Mouse (Mus musculus): Measurements from ENCODE around the gene Arl3. TPM values are rescaled to one million over a fixed set of nuclear protein-coding genes. Genes with fewer than 3 reads are reported as not detected.

Gene Arl3
- 122 and 130 TPM in 2 replicates for polyA plus RNA-seq (2014; fragmentation: Nextera tagmentation; extraction: Ambion mirVana)

DNA sequence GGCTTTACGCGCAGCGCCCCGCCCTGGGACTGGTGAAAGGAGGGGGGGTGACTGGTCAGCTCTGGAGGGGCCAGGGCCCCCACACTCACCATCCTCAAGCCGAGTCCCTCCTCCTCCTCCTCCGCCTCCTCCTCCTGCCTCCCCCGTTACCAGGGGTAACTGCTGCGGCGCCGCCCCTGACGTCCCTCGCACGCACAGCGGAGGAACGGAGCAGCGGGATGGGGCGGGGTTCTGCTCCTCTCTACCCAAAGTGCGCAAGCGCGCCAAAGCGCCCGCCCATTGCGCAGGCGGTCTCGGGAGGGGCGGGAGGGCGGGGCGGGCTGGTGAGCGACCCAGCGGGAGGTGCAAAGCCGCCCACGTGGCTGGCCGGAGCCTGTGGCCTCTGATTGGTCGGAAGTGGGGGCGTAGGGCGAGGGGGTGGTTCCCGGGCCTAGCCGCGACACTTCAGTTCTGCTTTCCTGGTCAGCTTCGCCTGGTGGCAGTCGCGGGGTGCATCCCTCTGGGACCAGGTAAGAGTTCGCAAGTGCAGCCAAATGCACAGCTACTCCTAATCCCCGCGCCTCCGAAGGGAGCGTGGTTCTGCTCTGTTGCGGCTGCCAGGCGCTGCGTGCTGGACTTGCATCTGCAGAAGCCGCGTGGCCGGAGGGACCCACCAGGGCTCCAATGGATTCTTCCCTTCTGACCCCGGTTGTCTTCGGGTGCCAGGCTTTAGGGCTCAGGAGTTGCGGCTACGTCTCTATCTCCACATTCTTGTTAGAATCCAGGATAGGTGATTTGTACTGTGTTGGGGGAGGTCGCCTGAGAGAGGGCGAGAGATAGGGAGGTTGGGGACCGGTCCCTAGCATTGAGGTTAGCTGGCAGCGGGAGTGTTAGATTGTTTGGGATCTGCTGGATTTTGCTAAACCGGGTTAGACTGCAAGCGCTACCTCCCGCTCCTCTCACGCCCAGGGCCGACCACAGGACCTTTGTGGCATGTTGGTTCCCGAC is at the start of gene Arl3, which contains the start of gene Sfxn2:
Arl3 (minus strand) TSS at position 248 of the 987 bp plus-strand sequence.
Sfxn2 (plus strand) TSS at position 415 of the 987 bp plus-strand sequence.
- WGBS = under 1% methylated on average over 52 of the region's 67 CpGs
- peak within 1 kb of the TSS; percentile 56; the same call in 1 of the 2 replicates for H3K27ac ChIP-seq (replicated peaks; ENCODE audit: low read depth, low read length)
- H3K4me1 ChIP-seq (ENCODE audit: control insufficient read depth, insufficient read depth, low read length) = no peaks in the 10 kb centered on the region
- H3K4me3 ChIP-seq (ENCODE audit: low read depth, low read length) = peak within 1 kb of the TSS; percentile 75
- peak within 1 kb of the TSS; percentile 78 for H3K9ac ChIP-seq (replicated peaks; ENCODE audit: low read length)
- H3K4me2 ChIP-seq (ENCODE audit: low read depth, low read length) = peak within 1 kb of the TSS; percentile 81
- no peaks in the 10 kb centered on the region for H3K9me3 ChIP-seq (replicated peaks; ENCODE audit: control insufficient read depth, low read length)
- ATAC-seq (replicated peaks; ENCODE audit: insufficient number of reproducible peaks, low FRiP score, low TSS enrichment, low read depth) = peak; percentile 96
- H3K36me3 ChIP-seq (replicated peaks; ENCODE audit: control insufficient read depth, insufficient read depth, low read depth, low read length) = no peaks in the 10 kb centered on the region
- H3K27me3 ChIP-seq (ENCODE audit: control insufficient read depth, insufficient read depth, low read length) = no peaks in the 10 kb centered on the region
- DNase-seq (ENCODE audit: low spot score) = peak; percentile 97

DNA sequence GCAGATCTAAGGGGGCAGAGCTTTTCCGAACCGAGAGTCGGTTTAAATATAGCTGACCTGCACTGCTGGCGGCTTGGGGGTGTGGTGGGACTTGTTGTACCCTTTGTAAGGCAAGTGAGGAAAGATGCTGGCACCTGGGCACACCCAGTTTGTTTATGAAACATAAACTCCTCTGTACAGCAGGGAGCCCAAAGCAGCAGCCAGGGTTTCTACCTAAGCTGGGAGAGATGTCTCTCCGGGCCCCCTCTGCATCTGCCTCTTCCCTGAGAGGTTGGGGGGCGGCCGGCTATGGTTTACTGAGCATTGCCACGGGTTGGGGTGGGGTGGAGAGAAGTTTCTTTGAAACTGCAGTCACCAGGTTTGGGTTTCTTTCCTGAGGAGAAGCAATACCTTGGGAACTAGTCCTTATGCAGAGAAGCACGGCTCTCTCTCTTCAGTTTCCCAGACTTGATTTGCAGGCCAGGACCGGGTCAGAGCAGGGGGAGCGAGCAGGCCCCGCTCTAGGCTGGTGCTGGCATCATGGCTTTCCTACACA is 49.7 kb upstream of the Arl3 start:
- DNase-seq (ENCODE audit: low spot score) = no peak
- ATAC-seq (replicated peaks; ENCODE audit: insufficient number of reproducible peaks, low FRiP score, low TSS enrichment, low read depth) = no peak
- Histone ChIP-seq H3K4me3 (ENCODE audit: low read depth, low read length) (peak overlapping the region; percentile 32; the same call in 1 of the 2 replicates), H3K36me3 (replicated peaks; ENCODE audit: control insufficient read depth, insufficient read depth, low read depth, low read length) (no peaks in the 10 kb centered on the region), H3K4me1 (ENCODE audit: control insufficient read depth, insufficient read depth, low read length) (peaks cover 17% of the 10 kb centered on the region), H3K9me3 (replicated peaks; ENCODE audit: control insufficient read depth, low read length) (no peaks in the 10 kb centered on the region), H3K27ac (replicated peaks; ENCODE audit: low read depth, low read length) (peak overlapping the region; percentile 82), H3K4me2 (ENCODE audit: low read depth, low read length) (peak overlapping the region; percentile 57), H3K27me3 (ENCODE audit: control insufficient read depth, insufficient read depth, low read length) (no peaks in the 10 kb centered on the region), H3K9ac (replicated peaks; ENCODE audit: low read length) (peak overlapping the region; percentile 14; the same call in 1 of the 2 replicates)
- 30% methylated on average over 12 of the region's 12 CpGs for WGBS

DNA sequence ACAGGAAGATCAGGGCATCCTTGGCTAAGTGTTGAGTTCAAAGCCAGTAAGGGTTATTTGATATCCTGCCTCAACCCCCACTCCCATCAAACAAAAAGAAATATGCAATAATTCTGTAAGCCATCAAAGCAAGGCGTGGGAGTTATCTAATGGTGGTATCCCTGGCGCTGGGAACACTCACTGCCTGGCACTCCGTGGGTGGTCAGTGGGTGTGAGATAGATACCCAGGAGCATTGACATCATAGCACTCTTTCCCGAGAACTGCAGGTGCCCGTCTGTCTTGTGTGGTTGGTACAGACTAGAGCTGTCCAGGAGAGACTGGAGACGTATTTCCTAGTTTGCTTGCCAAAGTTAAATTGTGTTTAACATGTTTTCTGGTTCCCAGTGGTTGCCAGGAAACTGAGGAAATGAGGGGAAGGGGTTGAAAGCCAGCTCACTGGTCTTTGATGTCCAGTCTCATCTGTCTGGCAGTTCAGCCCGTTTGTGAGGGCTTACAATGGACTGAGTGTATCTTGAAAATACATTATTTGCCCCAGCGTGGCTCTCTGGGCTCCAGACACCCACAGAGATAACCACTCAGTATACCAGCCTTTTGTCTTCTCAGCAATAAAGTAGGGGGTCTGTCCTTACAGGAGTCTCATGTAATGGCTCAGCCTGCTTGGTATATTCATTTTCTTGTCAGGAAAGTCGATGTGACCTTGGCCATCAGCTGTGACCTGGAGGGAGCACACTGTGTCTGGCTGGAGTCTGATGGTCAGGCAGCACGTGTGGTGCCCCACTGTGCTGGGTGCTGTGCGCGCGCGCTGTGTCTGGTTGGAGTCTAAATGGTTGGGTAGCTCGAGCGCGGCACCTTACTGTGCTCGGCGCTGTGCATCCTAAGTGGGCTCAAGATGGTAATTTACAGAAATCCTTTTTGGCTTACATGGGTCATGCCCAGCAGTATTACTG is 48.5 kb upstream of the Arl3 start:
- 0 out of 2 replicates have a peak overlapping the region, but pooled peaks have one; percentile 35 for H3K27ac ChIP-seq (replicated peaks; ENCODE audit: low read depth, low read length)
- no peak overlapping the region for H3K9ac ChIP-seq (replicated peaks; ENCODE audit: low read length)
- 73% methylated on average over 19 of the region's 19 CpGs for WGBS
- no peaks in the 10 kb centered on the region for H3K27me3 ChIP-seq (ENCODE audit: control insufficient read depth, insufficient read depth, low read length)
- ATAC-seq (replicated peaks; ENCODE audit: insufficient number of reproducible peaks, low FRiP score, low TSS enrichment, low read depth) = no peak
- DNase-seq (ENCODE audit: low spot score) = no peak
- no peak overlapping the region for H3K4me3 ChIP-seq (ENCODE audit: low read depth, low read length)
- no peaks in the 10 kb centered on the region for H3K9me3 ChIP-seq (replicated peaks; ENCODE audit: control insufficient read depth, low read length)
- H3K36me3 ChIP-seq (replicated peaks; ENCODE audit: control insufficient read depth, insufficient read depth, low read depth, low read length) = no peaks in the 10 kb centered on the region
- peaks cover 17% of the 10 kb centered on the region for H3K4me1 ChIP-seq (ENCODE audit: control insufficient read depth, insufficient read depth, low read length)
- H3K4me2 ChIP-seq (ENCODE audit: low read depth, low read length) = no peak overlapping the region

DNA sequence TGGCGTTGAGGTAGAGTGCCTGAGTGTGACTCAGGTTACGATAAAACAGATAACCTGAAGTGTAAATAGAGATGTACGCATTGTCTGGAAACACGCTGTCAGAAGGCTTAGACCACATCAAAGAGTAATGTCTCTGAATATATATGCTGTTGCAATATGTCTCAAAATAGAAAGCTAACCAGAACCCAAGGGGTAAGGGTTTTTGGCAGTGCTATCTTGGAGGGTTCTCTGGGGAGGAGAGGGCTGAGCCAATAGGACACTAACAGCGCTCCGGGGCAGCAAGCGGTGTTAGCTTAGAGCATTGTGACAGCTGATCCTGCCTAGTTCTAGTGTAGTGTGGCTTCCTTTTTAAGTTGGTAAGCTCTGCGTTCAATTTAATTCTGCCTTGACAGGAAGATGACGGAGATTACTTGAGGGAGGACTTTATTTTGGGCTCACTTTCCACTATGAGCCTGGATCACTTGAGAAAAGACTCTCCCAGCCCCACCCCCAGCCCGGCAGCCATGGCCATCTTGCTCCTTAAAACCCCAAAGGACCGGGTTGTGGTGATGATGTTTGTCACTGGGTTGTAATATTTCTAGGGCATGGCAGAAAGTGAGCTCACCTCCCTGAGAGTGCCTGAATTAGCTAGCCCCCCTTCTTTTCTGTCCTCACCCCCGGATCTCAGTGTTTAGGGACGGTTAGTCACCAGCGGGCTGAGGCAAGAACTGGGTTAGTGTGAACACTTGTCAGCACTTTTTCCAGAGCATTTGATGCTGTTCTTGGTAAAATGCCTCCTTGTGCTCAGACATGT is 47.2 kb upstream of the Arl3 start:
- H3K4me3 ChIP-seq (ENCODE audit: low read depth, low read length) = no peak overlapping the region
- no peaks in the 10 kb centered on the region for H3K9me3 ChIP-seq (replicated peaks; ENCODE audit: control insufficient read depth, low read length)
- H3K4me2 ChIP-seq (ENCODE audit: low read depth, low read length) = no peak overlapping the region
- DNase-seq (ENCODE audit: low spot score) (no peak), ATAC-seq (replicated peaks; ENCODE audit: insufficient number of reproducible peaks, low FRiP score, low TSS enrichment, low read depth) (no peak)
- peaks cover 17% of the 10 kb centered on the region for H3K4me1 ChIP-seq (ENCODE audit: control insufficient read depth, insufficient read depth, low read length)
- H3K9ac ChIP-seq (replicated peaks; ENCODE audit: low read length) = no peak overlapping the region
- no peak overlapping the region for H3K27ac ChIP-seq (replicated peaks; ENCODE audit: low read depth, low read length)
- no peaks in the 10 kb centered on the region for H3K27me3 ChIP-seq (ENCODE audit: control insufficient read depth, insufficient read depth, low read length)
- no peaks in the 10 kb centered on the region for H3K36me3 ChIP-seq (replicated peaks; ENCODE audit: control insufficient read depth, insufficient read depth, low read depth, low read length)
- 74% methylated on average over 14 of the region's 14 CpGs for WGBS

DNA sequence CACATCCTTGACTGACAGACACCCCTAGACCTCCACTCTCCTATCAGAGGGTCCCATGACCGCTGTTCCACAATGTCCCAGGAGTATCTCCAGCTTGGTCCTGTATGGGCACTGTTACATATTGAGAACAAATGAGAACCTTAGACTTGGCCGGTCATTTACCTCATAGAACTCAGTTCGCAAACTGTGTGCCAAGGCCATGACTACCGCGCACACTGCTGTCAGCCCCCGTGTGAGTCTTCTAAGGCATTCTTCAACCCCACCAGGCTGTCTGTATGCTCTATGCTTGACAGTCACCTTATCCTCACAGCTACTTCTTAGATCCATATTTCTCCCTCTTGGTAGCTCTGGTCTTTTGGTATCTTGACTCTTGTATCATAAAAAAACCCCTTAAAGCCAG is 46.5 kb upstream of the Arl3 start:
- H3K27me3 ChIP-seq (ENCODE audit: control insufficient read depth, insufficient read depth, low read length) = no peaks in the 10 kb centered on the region
- H3K27ac ChIP-seq (replicated peaks; ENCODE audit: low read depth, low read length) = no peak overlapping the region
- no peak for ATAC-seq (replicated peaks; ENCODE audit: insufficient number of reproducible peaks, low FRiP score, low TSS enrichment, low read depth)
- H3K4me1 ChIP-seq (ENCODE audit: control insufficient read depth, insufficient read depth, low read length) = peaks cover 17% of the 10 kb centered on the region
- H3K4me2 ChIP-seq (ENCODE audit: low read depth, low read length) = no peak overlapping the region
- 94% methylated on average over 6 of the region's 6 CpGs for WGBS
- no peak overlapping the region for H3K4me3 ChIP-seq (ENCODE audit: low read depth, low read length)
- no peaks in the 10 kb centered on the region for H3K36me3 ChIP-seq (replicated peaks; ENCODE audit: control insufficient read depth, insufficient read depth, low read depth, low read length)
- no peak for DNase-seq (ENCODE audit: low spot score)
- H3K9ac ChIP-seq (replicated peaks; ENCODE audit: low read length) = no peak overlapping the region
- no peaks in the 10 kb centered on the region for H3K9me3 ChIP-seq (replicated peaks; ENCODE audit: control insufficient read depth, low read length)

DNA sequence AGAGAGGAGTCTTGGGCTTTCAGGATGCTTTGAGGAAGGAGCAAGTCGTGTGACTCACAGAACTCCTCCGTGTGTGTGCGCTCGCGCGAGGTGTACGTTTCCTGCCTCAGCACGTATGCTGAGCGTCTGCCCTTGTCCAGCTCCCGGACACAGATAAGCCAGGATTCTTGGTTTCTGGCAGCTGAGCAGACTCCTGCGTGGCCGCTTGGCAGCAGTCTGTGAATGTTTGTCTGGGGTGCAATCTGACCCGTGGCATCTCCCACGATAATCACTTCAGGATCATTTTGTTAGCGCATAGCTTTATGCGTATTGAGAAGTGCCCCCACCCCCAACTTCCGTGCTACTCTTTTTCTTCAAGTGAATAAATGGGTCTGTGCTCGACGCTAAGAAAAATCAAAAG is 46.0 kb upstream of the Arl3 start:
- H3K27ac ChIP-seq (replicated peaks; ENCODE audit: low read depth, low read length) = no peak overlapping the region
- no peak overlapping the region for H3K4me2 ChIP-seq (ENCODE audit: low read depth, low read length)
- peaks cover 12% of the 10 kb centered on the region for H3K4me1 ChIP-seq (ENCODE audit: control insufficient read depth, insufficient read depth, low read length)
- no peaks in the 10 kb centered on the region for H3K36me3 ChIP-seq (replicated peaks; ENCODE audit: control insufficient read depth, insufficient read depth, low read depth, low read length)
- DNase-seq (ENCODE audit: low spot score) = no peak
- H3K4me3 ChIP-seq (ENCODE audit: low read depth, low read length) = no peak overlapping the region
- 70% methylated on average over 19 of the region's 19 CpGs for WGBS
- ATAC-seq (replicated peaks; ENCODE audit: insufficient number of reproducible peaks, low FRiP score, low TSS enrichment, low read depth) = no peak
- H3K9me3 ChIP-seq (replicated peaks; ENCODE audit: control insufficient read depth, low read length) = no peaks in the 10 kb centered on the region
- H3K9ac ChIP-seq (replicated peaks; ENCODE audit: low read length) = no peak overlapping the region
- H3K27me3 ChIP-seq (ENCODE audit: control insufficient read depth, insufficient read depth, low read length) = no peaks in the 10 kb centered on the region

DNA sequence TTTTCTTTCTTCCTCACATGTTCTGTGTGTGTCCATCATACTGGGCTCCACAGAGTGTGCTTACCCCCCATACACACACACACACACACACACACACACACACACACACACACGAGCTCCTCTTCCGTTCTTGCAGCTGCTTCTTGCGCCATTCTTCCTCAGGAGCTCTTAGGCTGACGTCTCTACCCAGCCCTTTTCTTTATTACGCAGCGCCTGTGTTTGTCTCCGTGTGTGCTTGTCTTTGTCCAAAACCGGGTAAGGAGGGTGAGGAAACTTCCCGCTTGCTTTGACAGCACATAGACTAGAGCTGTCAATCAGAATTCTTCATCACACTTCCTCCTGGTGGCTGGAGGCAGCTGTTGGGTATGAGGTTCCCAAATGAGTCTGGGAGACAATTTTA is 45.3 kb upstream of the Arl3 start:
- ATAC-seq (replicated peaks; ENCODE audit: insufficient number of reproducible peaks, low FRiP score, low TSS enrichment, low read depth) (no peak), DNase-seq (ENCODE audit: low spot score) (no peak)
- H3K4me3 ChIP-seq (ENCODE audit: low read depth, low read length) = no peak overlapping the region
- H3K4me2 ChIP-seq (ENCODE audit: low read depth, low read length) = no peak overlapping the region
- H3K27me3 ChIP-seq (ENCODE audit: control insufficient read depth, insufficient read depth, low read length) = no peaks in the 10 kb centered on the region
- H3K4me1 ChIP-seq (ENCODE audit: control insufficient read depth, insufficient read depth, low read length) = peaks cover 7% of the 10 kb centered on the region; the same call in 1 of the 2 replicates
- no peaks in the 10 kb centered on the region for H3K9me3 ChIP-seq (replicated peaks; ENCODE audit: control insufficient read depth, low read length)
- 75% methylated on average over 9 of the region's 9 CpGs for WGBS
- no peak overlapping the region for H3K27ac ChIP-seq (replicated peaks; ENCODE audit: low read depth, low read length)
- no peak overlapping the region for H3K9ac ChIP-seq (replicated peaks; ENCODE audit: low read length)
- no peaks in the 10 kb centered on the region for H3K36me3 ChIP-seq (replicated peaks; ENCODE audit: control insufficient read depth, insufficient read depth, low read depth, low read length)

Measured in embryonic facial prominence, embryonic 11.5 days (tissue).